Mouse (Mus musculus): ENCODE data around the gene Cyp3a59.
"Not testable (repeated sequence)": the region's sequence is repeated elsewhere in the genome, so short reads cannot be mapped to it uniquely, and the experiment has no call there.

Gene Cyp3a59

DNA sequence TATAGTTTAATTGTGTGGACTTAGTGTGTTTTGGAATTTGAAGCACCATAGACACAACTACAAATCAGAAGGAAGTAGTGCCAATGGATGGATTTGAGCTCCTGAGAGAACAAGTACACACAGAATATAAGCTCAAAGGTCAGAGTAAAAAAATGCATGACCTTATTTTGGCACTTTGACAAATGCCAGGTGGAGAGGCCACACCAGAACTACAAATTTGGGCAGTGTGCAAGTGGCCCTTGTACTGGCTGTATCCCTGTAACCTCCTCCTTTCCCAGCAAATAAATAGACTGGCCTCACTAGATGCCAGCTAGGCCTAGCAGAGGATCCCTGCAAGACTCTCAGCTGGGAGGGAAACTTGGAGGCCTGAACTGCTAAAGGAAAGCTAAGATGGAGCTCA lies at the start of gene Cyp3a59:
Gene Cyp3a59 (plus strand): TSS at position 313 of the 400 bp plus-strand sequence.
- DNase-seq (ENCODE audit: low spot score in 2 of 2), result not testable (repeated sequence)

DNA sequence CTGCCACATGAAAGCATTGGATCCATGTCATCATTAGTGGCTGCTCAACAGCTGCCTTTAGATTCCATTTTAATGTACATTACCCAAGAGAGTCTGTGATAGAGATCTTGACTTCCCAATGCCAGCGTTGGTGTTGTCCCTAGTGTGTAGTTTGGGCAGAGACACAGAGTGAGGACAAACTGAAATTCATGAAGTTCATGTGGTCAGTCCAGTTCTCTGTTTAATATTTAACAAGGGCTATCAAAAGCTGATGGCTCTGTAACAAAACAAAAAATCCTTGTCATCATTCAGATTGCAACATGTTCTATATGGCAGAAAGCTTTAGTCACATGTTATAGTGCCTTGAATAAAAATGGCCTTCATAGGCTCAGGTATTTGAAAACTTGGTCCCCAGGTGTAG lies 9.0 kb upstream of the Cyp3a59 start:
- DNase-seq (ENCODE audit: low spot score in 2 of 2), result no peak

GRCm38 (mm10) chr5:146147903-146148302 lies 68.8 kb downstream of the Cyp3a59 start:
- DNase-seq (ENCODE audit: low spot score in 2 of 2), result no peak

DNA sequence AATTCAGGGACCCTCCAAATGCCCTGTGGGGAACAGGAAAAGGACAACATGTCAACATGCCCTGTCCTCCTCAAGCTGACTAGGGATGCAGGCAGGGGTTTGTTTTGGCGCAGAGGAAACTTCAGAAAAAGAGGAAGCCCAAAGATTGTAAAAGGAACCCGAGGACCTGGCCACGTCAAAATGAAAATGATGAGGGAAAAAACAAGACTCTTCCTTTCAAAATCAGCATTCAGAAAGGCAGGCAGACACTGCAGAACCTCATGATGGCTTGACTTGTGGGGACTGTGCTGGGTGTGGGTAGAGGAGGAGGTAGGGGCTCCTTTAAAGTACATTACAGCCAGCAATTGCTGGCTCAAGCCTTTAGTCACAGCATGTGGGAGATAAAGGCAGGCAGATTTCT lies 71.4 kb downstream of the Cyp3a59 start:
- DNase-seq (ENCODE audit: low spot score in 2 of 2), result no peak

GRCm38 (mm10) chr5:146158326-146158725 lies 79.3 kb downstream of the Cyp3a59 start:
- not testable (repeated sequence) for DNase-seq (ENCODE audit: low spot score in 2 of 2)

- not testable (repeated sequence) for DNase-seq (ENCODE audit: low spot score in 2 of 2)
Measured at GRCm38 (mm10) chr5:146160439-146160838, 81.4 kb downstream of the Cyp3a59 start, which contains the start of gene Gm5565. Gm5565 (minus strand) TSS chr5:146160539.

Data from urinary bladder, postnatal 4 days (tissue).